Mouse (Mus musculus): ENCODE results near the gene Caln1. TPM values are rescaled to one million over a fixed set of nuclear protein-coding genes. Genes with fewer than 3 reads are reported as not detected.

Caln1 gene
- total RNA-seq, 2 experiments from 2014 or later: 141 to 152 TPM

DNA sequence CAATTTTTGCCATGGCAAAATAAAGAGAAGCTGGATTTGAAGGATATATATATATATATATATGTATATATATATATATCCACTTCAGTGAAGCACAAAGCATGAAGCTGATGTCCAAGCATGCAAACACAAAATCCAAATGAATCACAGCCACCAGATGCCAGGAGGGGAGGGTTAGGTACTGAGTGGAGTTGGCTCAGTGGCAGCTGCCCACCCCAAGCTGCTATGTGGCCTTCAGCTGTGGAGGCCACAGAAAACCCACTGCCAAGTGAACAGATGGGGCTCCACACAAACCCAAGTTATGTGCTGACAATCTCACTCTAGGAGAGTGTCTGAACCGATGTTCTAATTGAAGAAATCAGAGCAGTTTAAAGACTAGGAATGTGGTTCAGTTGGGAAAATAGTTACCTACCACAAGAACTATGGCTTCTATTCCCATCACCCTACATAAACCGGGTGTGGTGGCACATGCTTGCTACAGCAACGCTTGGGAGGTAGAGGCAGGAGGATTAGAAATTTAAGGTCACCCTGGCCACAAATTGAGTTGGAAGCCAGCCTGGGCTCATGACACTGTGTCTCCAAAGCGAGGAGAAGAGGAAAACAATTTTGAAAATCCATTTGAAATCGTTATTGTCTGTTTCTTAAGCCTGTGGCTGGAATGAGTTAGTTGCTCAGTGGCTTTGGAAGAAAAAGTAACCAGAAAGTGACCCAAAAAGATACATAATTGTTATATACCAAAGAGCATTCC, 316.8 kb downstream of the Caln1 start:
- DNase-seq (ENCODE audit: low spot score in 2 of 2): peak; percentile 25 to 36

- DNase-seq (ENCODE audit: low spot score in 2 of 2): no peak
Observed at GRCm38 (mm10) chr5:130688385-130689138, 319.3 kb downstream of the Caln1 start.

DNA sequence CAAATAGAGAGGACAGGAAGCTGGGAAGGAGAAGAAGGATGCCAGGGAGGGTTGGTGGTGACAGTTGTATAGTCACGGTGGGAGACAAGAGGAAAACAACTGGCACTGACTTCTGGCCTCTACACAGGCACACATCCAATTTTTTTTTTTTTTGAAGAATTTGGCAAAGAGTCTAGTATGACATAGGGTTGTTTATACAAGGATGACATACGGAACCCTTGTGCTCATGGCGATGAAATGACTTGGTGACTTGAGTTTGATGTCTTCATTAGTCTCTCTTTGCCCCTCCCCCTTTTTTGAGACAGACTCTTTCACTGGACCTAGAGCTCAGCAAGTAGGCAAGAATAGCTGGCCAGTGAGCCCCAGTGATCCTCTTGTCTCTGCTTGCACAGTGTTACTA, 322.1 kb downstream of the Caln1 start:
- no peak for DNase-seq (ENCODE audit: low spot score in 2 of 2)

GRCm38 (mm10) chr5:130699476-130699875, 330.2 kb downstream of the Caln1 start:
- DNase-seq (ENCODE audit: low spot score in 2 of 2): no peak

- DNase-seq (ENCODE audit: low spot score in 2 of 2): no peak
Observed at GRCm38 (mm10) chr5:130701777-130702176, 332.5 kb downstream of the Caln1 start.

DNA sequence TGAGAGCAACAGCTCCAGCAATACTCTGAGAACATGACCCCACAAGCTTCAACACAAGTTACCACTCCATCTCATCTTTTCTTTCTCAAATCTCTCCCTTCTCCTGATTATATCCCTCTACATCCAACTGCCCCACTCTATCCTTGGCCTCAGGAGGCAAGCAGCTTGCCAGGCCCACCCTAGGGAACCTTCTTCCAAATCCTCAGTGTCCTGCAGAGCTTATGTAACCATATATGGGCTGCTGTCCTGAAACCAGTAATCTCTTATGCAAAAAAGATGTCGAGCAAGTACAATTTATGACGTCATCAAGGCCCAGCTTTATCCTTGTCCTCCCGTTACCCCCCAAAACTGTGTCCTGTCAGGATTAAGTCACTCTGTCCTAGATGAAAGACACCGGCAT, 333.1 kb downstream of the Caln1 start:
- DNase-seq (ENCODE audit: low spot score in 2 of 2): no peak

DNA sequence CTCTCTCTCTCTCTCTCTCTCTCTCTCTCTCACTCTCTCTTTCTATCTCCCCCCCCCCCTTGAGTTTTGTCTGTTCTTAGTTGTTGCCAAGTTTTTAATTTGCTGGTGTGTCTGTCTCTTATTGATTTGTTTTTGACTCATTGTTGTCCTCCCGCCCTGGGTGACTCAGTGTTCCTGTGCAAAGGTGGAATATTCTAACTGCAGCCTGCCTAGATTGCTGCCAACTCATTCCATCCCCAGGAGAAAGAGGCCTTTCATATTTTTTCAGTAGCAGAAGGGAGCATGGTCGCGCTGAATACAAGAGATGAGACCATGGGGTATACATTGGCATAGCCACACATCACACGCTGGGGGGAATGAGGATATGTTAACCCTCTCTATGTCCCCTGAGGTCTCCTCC, 335.6 kb downstream of the Caln1 start:
- DNase-seq (ENCODE audit: low spot score in 2 of 2): no peak

- no peak for DNase-seq (ENCODE audit: low spot score in 2 of 2)
Observed at GRCm38 (mm10) chr5:130706202-130706855, 337.1 kb downstream of the Caln1 start.

DNA sequence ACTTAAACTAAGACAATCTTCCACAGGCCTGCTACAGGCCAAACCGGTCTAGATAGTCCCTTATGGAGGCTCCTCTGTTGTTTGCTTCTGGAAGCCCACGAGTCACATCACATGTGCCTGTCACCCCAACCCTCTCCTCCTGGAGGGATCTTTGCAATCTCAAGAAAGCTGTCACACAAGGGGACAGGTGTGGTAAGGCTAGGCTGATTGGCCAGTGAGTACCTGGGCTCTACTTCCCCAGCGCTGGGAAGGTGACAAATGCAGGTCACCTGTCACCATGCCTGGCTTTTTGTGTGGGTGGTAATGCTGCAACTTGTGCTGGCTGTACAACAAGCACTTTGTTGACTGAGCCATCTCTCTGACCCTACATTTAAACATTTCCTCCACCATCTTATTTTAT, 338.5 kb downstream of the Caln1 start:
- no peak for DNase-seq (ENCODE audit: low spot score in 2 of 2)

GRCm38 (mm10) chr5:130708616-130709015, 339.4 kb downstream of the Caln1 start:
- DNase-seq (ENCODE audit: low spot score in 2 of 2): no peak

DNA sequence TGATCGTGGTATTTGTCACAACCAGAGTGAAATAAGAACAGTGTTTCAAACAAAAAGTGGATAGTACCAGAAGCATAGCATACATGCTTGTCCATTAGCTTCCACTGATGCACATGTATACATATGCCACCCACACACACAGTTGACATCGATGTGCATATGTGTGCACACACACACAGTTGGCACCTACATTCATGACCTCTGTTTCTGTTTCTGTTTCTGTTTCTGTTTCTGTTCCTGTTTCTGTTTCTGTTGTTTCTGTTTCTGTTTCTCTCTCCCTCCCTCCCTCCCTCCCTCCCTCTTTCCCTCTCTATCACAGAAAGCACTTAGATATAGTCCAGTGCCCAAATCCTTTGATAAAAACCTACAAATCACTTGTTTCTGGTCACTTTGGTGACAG, 342.4 kb downstream of the Caln1 start:
- DNase-seq (ENCODE audit: low spot score in 2 of 2): no peak

DNA sequence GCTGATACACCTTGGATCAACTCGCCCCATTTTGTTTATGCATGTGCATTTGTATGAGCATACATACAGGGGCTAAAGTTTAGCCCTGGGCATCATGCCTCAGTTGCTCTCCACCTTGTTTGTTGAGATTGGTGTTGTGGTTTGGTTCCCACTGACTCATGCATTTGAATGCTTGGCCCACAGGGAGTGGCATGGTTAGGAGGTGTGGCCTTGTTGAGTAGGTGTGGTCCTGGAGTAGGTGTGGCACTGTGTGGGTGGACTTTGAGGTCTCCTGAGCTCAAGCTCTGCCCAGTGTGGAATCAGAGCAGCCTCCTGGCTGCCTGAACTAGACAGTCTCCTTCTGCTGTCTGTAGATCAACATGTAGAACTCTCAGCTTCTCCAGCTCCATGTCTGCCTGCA, 343.0 kb downstream of the Caln1 start:
- no peak for DNase-seq (ENCODE audit: low spot score in 2 of 2)

- peak in 1 of 2 experiments; percentile 27 for DNase-seq (ENCODE audit: low spot score in 2 of 2)
Observed at GRCm38 (mm10) chr5:130715181-130715580, 345.9 kb downstream of the Caln1 start.

DNA sequence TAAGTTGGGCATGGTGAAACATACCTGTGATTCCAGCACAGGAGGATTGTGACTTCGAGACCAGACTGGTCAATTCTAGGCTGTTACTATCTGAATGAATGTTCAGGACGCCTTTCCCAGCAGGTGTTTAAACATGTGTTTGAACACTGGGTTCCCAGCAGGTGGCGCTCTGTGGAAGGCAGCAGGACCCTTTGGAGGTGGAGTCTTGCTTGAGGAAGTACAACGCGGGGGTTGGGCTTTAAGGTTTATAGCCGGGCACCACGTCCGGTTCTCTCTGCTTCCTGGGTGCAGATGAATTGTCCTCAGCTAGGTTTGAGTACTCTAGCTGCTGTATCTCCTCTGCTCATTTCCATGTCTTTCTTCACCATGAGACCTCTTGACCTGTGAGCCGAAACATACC, 349.1 kb downstream of the Caln1 start:
- DNase-seq (ENCODE audit: low spot score in 2 of 2): no peak

DNA sequence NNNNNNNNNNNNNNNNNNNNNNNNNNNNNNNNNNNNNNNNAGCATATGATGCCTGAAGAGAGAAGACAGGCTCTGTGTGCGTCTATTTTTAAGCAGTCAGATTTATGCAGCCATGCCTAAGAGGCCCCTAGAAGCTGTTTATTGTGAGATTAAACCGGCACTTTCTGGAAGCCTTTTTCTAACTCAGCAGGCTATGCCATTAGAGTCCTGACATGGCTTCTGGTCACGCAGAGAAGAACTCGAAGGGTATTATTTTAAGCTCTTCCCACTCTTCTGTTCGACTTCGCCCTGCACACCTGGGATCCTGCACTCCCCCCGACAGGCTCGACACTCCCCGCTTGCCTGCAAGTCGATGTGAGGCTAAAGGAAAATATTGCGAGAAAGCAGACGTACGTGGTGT, 372.9 kb downstream of the Caln1 start:
- DNase-seq (ENCODE audit: low spot score in 2 of 2): no peak

DNA sequence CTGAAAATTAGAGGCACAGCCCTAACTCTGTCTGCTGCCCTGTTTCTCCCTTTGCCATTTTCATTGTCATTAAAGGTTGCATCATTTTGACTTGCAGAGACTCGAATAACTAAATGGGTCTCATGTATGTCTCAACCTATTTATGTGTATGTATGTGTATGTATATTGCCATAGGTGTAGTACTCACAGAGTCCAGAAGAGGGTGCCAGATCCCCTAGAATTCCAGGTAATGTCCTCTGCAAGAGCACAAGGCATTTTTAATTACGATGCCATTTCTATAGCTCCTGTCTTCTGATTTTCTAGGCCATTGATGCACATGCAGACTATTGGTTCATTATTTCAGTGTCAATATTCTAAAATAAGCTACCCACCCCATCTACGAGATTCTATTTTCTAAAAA, 388.3 kb downstream of the Caln1 start:
- peak; percentile 10 to 23 for DNase-seq (ENCODE audit: low spot score in 2 of 2)

GRCm38 (mm10) chr5:130765784-130766183, 396.5 kb downstream of the Caln1 start:
- DNase-seq (ENCODE audit: low spot score in 2 of 2): peak; percentile 37 to 49

- no peak for DNase-seq (ENCODE audit: low spot score in 2 of 2)
Observed at GRCm38 (mm10) chr5:130771061-130771741, 401.9 kb downstream of the Caln1 start.

GRCm38 (mm10) chr5:130772491-130772890, 403.2 kb downstream of the Caln1 start:
- DNase-seq (ENCODE audit: low spot score in 2 of 2): no peak

DNA sequence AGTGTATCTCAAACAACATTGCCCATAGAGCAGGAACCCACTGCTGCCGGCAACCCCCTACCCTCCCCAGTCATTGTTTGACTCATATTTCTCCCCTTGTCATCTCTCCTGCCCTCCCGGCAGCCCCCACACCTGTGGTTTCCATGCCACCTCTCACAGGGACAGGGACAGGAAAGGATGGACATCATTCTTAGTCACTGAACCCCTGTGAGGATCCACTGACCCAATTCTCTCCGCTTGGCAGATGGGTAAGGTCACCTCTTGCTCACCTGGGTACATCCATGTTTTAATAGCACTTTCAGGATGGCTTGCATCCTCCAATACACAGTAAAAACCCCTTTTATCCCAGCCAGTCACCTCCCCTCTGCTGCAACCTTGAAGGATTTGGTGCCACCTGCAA, 405.7 kb downstream of the Caln1 start:
- DNase-seq (ENCODE audit: low spot score in 2 of 2): no peak

DNA sequence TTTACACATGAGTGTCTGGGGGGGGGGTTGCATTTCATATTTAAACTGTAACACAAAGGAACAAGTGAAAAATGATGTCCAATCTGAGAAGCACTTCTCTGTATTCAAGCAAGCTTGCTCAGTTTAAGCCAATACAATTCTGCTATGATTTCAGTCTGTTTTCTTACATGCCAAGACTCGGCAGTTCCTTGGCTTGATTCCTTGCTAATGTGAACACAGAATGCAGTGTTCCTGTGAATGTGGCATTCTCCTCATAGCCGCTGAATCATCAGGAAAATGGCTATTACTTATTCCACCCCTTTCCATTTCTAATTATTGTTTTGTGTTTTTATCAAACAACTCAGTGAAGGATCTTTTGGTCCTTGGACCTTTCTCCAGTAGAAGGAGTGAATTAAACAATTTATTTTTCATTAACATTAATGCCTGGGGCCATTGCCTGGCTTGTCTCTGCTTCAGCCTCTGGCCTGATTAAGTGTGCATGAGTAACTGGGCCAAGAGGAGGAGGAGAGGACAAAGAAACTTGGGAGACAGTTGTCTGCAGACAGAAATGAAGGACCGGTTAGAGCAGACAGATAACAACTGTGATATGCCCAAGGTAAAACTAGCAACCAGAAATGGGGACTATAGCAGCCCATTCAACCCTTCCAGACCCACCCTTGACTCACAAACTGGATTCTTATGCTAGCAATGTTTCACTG, 423.6 kb downstream of the Caln1 start:
- DNase-seq (ENCODE audit: low spot score in 2 of 2): no peak
